Mouse (Mus musculus) NIH3T3 (cell line): ENCODE data around the gene Zbtb18.
"Not testable (repeated sequence)": the region's sequence is repeated elsewhere in the genome, so short reads cannot be mapped to it uniquely, and the experiment has no call there.

Experiments used
- DNase-seq: peaks from one replicate; pipeline ENCODE4 v3.0.0-alpha.2; 2012; ENCODE audit warnings: low read depth

Gene Zbtb18

DNA sequence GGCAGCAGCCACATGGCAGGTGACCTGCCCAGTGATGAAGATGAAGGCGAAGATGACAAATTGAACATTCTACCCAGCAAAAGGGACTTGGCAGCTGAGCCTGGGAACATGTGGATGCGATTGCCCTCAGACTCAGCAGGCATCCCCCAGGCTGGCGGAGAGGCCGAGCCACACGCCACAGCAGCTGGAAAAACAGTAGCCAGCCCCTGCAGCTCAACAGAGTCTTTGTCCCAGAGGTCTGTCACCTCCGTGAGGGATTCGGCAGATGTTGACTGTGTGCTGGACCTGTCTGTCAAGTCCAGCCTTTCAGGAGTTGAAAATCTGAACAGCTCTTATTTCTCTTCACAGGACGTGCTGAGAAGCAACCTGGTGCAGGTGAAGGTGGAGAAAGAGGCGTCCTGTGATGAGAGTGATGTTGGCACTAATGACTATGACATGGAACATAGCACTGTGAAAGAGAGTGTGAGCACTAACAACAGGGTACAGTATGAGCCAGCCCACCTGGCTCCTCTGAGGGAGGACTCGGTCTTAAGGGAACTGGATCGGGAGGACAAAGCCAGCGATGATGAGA lies 5.5 kb downstream of the Zbtb18 start:
- no peak for DNase-seq

DNA sequence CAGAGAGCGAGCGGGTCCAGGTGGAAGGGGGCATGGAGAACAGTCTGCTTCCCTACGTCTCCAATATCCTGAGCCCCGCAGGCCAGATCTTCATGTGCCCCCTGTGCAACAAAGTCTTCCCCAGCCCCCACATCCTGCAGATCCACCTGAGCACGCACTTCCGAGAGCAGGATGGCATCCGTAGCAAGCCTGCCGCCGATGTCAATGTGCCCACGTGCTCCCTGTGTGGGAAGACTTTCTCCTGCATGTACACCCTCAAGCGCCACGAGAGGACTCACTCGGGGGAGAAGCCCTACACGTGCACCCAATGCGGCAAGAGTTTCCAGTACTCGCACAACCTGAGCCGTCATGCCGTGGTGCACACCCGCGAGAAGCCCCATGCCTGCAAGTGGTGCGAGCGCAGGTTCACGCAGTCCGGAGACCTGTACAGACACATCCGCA lies 6.0 kb downstream of the Zbtb18 start:
- no peak for DNase-seq

DNA sequence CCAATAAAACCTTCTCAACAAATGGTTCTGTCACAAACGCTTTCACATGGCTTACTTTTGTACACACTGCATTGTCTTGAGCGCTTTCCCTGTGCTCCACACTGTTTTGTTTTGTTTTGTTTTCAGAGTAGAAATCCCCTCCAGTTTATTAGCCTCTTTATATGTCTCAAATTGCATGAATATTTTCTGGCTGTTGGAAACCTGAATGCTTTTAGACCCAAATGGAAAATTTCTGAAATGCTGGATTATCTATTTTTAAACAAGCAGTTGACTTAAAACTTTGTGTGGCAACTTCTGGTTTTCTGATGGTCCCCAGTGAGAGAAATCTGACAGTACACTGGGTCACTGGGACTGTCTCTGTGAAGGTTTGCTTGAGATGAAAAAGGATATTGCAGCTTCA lies 6.8 kb downstream of the Zbtb18 start:
- no peak for DNase-seq

DNA sequence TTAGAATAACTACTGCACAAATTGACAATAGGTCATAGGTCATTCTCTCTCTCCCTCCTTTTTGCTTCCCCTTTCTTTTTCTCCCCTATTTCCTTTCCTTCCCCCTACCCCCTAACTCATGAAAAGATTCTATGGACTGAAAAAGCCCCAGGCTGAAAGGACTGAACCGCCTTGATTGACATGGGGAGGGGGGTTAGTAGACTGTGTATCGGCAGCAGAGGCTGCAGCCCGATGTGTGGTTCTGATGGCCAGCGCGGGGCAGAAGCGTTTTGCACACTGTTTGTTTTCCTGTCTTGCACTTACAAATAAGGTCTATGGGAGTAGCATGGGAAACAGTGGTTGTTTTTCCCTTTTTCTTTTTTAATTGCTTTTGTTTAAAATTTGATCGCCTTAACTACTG lies 7.7 kb downstream of the Zbtb18 start:
- not testable (repeated sequence) for DNase-seq

DNA sequence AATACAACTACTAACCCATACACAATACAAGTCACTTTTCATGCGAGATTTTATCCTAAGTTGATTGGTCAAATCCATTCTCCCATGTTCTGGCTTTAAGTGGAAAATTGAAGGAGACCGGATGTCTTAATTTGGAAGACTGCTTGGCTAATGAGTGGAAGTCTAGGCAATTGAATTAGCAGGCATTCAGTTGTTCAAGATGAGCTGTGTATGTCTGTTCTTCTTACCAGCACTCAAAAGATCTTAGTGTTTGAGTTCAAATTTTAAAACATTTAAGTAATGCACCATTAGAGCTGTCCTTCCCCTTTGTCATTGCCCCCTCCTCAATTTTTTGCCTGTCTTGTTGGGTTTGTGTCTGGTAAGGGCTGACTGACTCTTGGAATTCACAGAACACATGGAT lies 8.9 kb downstream of the Zbtb18 start:
- no peak for DNase-seq

DNA sequence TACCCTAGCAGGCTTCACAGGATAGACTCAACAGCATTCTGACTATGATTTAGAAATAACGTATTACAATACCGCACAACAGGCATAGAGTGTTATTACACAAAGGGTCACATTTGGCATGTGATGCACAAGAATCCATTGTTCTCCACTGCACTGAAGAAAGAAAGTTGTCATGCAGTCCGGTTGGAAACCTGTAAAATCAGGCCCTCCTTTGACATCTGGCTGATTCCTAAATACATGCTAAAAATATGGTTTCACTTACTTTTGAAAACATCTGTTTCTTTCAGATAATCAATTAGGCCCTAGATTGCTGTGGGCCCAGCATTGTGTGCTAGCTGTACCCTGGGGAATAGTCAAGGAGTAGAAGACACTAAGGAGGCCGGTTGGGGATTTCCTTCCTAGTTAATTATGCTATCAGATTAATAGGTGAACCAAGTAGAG lies 9.9 kb downstream of the Zbtb18 start:
- DNase-seq = no peak

DNA sequence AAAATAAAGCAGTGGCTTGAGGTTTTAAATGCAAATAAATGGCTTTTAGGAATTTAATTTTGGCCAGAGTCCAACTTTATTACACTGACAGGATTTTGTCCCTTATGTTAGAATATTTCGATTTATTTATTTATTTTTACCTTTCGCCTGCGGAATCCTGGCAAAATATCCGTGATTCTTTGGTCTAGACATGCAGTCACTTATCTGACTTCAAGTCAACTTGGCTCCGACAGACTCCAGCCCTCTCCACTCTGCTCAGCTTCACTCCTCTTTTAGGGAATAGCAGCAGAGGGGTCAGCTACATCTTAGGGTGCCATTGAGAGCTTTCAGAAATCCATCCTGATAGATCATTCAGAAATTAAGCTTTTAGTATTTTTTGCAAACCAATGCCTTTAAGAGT lies 10.8 kb downstream of the Zbtb18 start:
- DNase-seq = no peak

DNA sequence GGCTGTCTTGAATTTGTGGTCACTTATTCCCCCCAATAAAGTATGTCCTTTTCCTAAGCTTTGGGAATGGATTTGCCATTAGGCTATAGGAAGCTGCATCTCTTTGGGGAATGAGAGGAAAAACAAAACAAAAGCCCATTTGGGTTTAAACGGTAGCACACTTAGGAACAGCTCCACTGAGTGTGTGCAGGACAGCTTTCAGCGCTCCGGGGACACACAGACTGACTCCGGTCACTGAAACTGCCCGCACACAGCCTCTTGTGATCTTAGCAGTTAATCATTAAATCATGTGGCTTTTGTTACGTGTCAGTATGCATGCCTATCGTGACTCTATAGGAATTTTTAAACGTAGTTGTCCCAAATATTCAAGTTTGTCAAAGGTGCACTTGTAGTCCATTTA lies 11.7 kb downstream of the Zbtb18 start:
- no peak for DNase-seq

DNA sequence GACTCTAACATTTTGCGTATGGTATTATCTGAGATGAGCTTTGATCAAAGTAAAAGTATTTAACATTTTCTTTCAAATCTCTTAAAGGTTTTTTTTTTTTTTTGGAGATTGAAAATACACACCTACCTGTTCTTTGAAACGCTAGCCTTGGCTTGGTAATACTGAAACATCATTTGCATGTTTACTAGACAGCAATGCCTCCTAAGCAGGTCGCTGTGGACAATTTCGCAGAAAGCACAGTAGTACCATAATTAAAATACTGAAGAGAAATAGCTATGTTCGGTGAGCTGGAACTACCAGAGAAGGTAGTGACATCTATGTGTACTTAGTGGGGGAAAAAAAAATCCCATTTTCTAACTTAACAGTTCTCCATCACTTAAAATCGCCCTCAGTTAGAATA lies 12.3 kb downstream of the Zbtb18 start:
- no peak for DNase-seq

DNA sequence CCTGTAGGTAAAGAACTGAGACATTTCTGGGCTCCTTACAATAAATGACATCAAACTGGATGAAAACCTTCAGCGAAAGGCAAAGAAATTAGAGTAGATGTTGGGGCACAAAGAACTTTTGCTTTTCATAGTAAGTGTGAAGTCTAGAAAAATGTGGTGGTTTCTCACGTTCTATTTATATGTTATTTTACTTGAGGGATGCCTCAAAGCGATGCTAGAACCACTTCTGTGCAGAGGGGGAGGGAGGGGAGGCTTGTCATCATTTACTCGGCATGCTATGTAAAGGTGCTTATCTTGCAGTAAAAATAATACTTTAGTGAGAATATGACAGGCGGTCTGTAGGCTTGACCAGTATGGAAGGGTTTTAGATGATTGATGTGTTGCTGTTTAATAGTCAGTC lies 13.3 kb downstream of the Zbtb18 start:
- DNase-seq = no peak

DNA sequence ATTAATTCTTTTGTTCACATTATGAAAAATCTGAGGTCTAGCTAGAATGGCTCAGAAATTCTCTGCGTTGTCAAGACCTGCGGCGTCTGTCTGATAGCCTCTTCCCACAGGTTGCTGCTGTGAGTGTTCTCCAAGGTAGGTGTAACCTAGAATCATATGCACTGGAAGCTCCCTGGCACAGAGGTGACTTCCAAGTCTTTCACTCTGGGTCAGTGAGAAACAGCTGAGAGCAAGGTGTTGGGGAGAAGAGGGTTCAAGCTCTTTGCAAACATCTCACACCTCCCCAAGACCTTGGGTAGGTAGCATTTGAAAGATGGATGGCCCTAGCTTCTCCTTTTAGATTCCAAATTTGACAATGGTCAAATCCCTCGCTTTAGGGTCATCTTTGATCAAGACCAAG lies 14.1 kb downstream of the Zbtb18 start:
- no peak for DNase-seq

DNA sequence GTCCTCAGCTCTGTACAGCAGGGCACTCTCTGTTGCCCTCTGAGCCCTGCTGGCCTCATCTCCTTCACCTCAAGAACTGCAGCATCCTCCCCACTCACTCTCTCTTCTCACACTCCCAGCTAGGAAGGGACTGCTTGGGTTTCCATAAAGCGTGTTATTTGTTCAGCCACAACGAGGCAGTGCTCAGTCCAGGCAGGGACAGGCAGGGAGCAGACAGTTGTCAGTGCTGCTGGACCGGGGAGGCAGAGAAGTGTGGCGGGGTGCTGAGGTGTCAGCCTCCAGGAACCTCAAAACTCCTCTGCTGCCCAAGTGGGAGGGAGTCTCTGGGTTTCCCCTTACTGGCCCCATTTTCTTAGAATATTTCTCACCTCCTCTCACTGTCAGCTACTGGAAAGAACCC lies 14.6 kb downstream of the Zbtb18 start:
- DNase-seq = no peak

DNA sequence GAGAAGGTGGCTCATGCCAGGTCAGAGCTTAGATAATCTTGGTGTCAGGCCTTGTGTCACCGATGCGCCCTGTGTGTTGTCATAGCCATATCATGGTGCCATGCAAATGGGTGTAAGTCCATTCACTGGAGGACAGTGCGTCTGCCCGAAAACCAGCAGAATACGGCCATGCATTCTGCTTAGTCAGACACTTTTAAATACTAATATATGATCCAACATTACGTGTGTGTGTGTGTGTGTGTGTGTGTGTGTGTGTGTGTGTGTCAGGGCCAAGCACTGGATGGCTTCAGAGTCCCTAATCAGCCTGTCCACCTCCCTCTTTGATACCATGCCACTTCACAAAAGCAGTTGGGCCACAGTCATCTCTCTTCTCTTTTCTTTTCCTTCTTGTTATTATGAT lies 15.8 kb downstream of the Zbtb18 start:
- no peak for DNase-seq

DNA sequence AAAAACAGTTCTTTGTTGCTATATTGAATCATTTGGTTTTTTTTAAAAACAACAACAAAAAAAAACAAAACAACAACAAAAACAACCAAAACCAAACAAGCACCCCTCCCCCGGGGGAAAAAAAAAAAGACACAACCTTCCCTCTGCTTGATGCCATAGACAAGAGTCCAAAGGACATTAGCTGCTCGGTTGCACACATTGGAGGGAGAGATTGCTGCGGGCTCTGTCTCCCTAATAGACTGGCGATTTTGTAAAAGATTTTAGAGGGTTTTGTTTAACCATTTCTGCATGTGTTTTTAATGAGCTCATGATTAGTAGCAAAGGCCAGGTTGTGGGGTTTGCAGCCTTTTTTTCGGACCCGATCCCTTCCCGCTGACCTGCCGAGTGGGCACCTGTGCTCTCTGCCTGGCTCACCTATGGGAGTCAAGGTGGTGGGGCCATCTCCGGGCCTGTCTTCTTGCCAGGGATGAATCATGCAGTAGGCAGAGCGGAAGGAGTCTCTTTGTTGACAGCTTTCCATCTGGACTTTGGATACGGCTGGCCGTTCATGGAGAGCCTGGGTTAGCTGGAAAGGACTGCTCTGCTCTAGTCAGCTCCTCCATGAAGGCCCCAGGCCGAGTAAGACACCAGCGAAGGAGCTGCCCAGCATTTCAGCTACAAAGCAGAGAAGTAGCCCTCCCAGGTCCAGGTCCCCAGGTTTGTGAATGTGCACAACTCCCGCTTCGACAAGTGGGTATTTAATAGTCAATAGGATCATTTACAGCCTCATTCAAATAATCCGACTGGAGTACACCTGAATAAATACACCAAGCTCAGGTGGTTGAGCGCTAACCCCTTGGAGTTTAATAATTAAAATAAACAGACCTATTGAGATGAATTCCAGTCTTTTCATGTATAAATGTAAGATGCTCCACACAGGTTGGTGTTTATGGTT lies 16.6 kb downstream of the Zbtb18 start:
- no peak for DNase-seq

DNA sequence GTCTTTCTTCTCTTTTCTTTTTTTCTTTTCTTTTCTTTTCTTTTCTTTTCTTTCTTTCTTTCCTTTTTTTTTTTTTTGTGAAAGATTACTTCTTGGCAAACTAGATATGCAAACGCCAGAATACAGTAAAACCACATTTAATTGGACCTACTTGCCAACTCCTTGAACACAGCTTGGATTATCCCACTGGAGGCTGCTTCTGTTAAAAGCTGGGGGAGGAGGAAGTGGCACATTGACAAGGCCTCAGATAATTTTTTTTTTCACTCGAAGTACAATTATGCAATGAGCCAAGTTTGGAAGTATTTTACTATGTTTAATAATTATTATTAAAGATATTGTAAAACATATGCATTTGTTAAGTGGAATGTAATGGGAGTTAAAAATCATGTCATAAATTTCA lies 17.4 kb downstream of the Zbtb18 start:
- no peak for DNase-seq

DNA sequence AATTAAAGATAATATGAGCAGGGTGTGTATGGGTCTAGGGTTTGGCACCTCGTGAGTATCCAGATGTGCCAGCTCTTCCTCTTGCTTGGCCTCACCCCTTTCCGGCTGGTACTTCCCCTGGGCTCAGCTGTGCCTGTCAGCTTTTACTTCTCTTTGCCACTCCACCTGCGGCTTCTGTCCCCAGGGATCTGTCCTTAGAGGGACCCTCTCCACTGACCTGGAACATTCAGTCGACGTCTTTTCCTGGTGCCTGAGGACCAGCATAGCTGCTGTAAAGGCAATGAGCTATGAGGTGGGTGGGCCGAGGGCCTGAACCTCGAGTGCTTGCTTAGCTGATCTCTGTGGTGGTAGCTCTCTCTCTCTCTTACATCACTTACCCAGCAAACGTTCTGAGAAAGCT lies 25.0 kb downstream of the Zbtb18 start:
- DNase-seq = no peak

DNA sequence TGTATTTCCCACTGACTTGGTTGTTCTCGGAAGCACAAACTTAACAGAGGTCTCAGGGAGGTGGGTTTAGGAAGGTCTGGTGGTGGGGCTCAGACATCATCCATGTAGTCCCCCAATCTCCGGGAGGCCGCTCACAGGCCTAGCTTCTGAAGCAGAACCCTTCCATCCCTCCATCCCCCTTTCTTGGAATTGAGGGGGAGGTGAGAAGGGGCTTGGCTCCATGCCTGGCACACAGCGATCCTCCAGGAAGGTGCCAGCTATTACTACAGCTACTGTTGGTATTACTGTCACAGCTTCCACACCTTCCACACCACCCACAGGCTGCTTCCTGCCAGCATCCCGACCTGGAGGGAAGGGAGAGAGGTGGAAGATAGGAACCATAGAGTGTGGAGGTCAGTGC lies 26.3 kb downstream of the Zbtb18 start:
- no peak for DNase-seq

DNA sequence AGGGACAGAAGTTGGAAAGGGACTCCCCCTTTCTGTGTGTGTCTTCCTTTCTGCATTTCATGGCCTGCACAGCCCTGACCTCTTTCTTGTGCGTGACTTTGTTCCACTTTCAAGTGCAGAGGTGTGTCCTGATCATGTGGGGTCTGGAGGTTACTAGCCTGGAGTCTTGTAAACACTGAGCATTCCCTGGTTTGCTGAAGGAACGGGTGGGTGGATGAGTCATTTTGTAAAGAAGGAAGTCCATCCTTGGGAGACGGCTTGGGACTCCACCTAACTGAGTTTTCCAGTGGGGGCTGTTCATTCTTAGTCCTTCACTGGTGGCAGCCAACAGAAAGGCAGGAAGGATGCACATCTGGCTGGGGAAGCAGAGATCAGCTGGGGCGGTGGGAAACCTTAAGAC lies 27.9 kb downstream of the Zbtb18 start:
- peak; percentile 8 for DNase-seq

DNA sequence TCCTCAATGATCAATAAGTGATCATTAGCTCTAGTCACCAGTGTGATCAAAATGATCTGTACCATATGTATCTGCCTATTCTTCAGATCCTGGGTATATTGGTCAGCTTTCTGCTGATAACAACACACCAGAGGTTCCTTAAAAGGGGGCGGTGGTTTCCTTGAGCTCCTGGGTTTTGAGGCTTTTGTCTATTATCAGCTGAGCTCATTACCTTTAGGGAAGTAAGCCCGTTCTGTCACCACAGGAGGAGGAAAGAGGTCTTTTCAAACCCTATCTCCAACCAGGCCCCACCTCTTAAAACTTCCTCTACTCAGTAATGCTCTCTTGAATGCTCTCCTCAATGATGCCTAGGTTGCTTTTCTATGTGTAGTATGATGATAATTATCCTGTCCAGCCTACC lies 28.8 kb downstream of the Zbtb18 start:
- DNase-seq = no peak

DNA sequence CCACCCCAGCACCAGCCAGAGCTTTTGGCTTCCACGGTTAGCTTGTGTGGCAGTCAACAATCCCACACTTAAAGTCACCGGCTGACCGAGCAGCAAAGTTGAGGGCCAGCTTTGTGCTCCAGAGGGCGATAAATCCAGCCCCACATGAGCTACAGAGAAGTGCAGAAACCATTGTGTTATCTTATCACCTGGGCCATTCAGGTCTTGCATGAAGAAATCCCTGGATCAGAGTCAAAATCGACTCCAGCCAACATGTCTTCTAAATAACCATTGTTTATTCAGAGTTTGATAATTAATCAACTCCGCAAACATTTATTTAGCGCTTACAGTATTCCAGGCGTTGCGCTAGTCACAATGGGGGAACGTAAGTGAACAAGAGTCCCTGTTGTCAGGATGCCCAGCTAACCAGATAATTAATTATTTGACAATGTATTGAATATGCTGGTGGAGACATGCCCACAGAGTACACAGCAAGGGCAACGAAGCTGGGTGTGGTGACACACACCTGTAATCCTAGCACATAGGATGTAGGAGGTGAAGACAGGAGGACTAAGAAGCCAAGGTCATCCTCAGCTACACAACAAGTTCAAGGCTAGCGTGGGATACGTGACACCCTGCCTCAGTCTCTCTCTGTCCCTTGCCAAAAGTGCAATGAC lies 33.5 kb downstream of the Zbtb18 start:
- no peak for DNase-seq

DNA sequence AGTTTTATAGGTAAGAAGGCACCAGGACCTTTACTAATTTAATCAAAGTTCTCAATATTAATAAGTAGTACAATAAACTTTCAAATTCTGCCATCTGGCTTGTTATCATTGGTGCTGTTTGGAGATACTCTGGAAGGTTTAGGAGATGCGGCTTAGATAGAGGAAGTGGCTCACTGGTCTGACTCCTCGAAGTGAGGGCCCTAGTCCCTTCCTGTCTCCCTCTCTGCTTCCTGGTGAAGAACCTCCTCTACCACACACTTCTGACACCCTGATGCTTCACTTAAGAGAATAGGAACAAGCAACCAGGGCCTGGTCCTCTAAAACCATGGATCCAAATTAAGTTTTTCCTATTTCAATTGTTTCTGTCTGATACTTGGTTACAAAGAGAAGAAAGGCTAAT lies 36.4 kb downstream of the Zbtb18 start:
- DNase-seq = no peak

DNA sequence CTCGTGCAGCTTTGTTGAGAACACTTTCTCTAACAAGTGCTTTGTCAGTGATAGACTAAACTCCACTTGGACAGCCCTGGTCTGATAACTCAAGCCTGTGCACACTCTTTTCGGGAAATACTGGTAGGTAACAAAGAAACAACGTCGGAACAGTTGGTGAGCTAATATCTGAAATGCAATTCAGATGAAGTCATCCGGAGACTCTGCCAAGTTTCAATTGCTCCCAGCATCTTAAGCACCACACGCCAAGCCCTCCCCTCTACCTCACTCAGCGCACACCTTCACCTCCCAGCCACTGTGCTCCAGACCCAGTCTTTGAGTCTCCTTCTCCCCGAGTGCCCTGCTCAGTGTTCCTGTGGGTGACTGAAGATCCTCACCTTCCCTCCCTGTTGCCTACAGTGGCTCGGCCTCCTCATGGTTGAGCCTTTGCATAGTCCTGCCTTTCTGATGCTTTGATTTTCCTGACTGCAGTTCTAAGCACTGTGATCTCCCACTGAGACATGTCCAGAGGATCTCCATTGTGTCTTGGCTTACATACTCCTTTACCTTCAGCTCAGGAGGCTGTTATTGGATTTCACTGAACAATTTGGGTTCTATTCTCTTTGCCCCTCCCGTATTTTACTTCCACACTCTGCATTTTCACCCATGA lies 37.3 kb downstream of the Zbtb18 start:
- DNase-seq = peak; percentile 70

DNA sequence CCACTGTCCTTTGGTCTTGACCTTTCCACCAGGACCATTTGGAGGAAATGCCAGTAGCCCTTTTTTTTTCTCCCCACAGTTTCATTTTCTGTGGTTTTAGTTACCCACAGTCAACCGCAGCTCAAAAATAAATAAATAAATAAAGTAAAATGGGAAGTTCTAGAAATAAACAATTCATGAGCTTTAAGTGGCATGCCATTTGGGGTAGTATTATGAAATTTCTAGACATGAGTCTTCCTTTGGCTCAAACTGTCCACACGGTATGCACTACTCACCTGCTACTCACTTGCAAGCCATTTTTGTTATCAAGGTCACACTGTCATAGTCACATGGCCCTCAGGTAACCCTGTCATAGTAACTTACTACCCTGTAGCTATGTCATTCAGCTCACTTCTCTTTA lies 41.5 kb downstream of the Zbtb18 start:
- no peak for DNase-seq
